Mouse (Mus musculus): ENCODE measurements around the gene Hist1h2ao.
"Not testable (repeated sequence)": the region's sequence is repeated elsewhere in the genome, so short reads cannot be mapped to it uniquely, and the experiment has no call there.

The Hist1h2ao gene

DNA sequence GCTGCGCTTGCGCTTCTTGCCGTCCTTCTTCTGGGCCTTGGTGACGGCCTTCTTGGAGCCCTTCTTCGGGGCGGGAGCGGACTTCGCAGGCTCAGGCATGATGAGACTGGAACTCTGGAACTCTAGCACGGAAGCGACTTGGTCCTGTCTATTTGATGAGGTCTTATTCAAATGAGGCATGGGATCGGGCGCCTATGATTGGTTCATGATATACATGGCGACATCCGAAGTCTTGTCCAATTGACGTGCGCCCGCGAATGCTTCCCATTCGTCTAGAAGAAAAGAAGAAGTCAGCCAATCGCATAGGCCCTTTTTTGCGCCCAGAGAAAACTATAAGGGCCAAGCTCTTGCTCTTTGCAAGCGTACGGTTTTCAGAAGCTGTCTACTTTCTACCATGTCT is at the start of gene Hist1h2ao, which contains the start of gene Hist1h2bq:
Hist1h2ao (plus strand) TSS at position 393 of the 400 bp plus-strand sequence.
Hist1h2bq (minus strand) TSS at position 125 of the 400 bp plus-strand sequence.
- not testable (repeated sequence) for DNase-seq (ENCODE audit: low read depth, low spot score)

DNA sequence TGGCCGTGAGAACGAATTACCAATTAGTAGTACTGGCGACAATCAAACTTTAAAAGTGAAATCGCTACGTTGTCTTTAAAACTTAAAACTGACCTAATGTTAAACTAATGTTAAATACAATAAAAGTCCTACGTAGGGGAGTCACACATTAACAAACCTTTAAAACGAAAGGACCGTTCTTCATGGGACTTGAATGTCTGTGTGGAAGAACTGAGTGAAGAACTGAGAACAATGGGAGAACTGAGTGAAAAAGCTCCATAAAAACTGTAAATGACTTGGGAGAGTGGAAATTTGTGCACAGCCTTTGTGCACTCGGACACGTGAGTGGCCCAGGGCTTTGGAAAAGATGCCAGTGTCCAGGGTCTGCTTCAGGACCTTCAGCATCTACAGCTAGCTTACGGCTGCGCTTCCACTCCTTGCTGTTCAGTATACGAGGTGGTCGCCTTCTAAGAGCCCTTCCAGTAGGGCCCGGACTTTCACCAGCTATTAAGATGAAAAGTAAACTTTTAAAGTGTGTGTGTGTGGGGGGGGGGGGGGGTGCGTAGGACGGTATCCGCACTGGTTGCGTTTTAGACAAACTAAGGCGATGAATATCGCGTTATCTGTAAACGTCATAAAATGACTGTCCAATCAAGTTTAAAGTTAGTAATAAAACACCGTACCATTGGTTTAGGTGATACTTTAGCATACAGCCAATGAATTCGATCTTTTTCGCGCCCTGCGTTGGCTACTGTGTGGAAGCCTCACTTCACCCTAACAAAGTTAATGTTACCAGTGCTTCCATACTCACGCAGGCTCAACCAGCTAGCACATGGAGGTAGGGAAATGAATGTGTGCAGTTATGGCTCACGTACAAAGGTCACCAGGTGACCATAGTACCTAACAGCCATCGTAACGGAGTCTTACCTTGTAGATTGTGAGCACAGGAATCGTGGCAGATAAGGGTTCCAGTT is 31.2 kb upstream of the Hist1h2ao start:
- peak; percentile 94 for DNase-seq (ENCODE audit: low read depth, low spot score)

DNA sequence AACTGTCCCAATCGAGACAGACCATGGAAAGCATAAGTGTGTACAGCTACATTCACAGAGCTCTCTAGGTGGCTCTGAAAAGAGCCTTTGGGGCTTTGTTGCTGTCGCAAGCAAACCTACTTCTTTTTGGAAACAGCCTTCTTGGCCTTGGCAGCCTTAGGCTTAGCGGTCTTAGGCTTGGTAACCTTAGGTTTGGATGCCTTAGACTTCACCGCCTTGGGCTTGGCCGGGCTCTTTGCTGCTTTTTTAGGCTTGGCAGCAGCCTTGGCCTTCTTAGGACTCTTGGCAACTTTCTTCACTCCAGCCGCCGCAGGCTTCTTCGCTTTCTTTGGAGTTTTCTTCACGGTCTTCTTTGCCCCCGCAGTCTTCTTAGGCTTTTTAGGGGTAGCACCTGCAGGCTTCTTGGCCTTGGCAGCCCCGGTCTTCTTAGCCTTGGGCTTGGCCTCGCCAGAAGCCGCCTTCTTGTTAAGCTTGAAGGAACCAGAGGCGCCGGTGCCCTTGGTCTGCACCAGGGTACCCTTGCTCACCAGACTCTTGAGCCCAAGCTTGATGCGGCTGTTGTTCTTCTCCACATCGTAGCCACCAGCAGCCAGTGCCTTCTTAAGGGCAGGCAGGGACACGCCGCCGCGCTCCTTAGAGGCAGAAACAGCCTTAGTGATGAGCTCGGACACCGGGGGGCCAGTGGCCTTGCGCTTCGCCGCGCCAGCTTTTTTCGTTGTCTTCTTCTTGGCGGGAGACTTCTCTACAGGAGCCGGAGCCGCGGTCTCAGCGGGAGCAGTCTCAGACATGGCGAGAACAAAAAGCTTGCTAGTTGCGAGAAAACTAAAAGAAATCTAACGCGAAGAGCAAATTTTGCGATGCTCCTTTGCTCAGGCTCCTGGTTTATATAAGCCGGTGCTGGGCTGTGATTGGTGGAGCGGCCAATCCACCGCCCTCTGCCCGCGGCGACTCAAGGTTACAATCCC is 30.2 kb upstream of the Hist1h2ao start, which contains the start of gene Hist1h1b:
Hist1h1b (minus strand) TSS at position 859 of the 965 bp plus-strand sequence.
- DNase-seq (ENCODE audit: low read depth, low spot score), result peak; percentile 87

DNA sequence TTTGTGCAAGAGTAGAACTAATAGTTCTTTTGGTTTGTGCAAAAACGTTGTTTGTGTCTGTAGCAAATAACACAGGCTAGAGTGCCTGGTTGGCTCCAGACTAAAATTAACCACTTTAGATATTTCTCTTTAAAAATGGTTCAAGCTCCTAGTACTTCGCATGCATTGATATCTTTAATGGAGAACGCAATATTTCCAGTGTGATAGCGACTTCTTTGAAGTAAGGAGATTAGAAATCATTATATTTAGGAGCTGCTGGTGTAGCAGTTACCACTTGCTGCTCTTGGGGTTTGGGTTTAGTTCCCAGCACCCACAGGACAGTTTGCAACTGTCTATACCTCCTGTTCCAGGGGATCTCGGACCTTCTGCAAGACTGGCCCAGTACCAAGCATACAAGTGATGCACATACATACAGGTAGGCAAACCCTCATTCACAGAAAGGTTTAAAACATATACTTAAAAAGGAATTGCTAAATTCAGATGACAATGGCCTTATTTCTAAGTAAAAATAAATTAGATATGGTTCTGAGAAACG is 29.2 kb upstream of the Hist1h2ao start:
- DNase-seq (ENCODE audit: low read depth, low spot score), result no peak

DNA sequence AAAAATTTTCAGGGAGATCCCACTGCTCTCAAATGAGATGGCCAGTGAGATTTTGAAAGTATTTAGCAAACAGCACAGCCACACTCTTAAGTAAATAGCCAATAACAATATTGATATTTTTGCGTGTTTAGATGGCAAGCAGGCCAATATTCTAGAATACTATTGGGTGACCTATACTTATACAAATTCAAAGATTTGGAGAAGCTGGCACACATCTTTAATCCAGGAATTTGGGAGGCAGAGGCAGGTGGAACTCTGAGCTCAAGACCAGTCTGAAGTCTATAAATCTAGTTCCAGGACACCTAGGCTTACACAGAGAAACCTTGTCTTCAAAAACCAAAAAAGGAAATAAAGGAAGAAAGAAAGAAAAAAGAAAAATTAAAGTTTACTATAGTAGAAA is 28.6 kb upstream of the Hist1h2ao start:
- DNase-seq (ENCODE audit: low read depth, low spot score), result no peak

DNA sequence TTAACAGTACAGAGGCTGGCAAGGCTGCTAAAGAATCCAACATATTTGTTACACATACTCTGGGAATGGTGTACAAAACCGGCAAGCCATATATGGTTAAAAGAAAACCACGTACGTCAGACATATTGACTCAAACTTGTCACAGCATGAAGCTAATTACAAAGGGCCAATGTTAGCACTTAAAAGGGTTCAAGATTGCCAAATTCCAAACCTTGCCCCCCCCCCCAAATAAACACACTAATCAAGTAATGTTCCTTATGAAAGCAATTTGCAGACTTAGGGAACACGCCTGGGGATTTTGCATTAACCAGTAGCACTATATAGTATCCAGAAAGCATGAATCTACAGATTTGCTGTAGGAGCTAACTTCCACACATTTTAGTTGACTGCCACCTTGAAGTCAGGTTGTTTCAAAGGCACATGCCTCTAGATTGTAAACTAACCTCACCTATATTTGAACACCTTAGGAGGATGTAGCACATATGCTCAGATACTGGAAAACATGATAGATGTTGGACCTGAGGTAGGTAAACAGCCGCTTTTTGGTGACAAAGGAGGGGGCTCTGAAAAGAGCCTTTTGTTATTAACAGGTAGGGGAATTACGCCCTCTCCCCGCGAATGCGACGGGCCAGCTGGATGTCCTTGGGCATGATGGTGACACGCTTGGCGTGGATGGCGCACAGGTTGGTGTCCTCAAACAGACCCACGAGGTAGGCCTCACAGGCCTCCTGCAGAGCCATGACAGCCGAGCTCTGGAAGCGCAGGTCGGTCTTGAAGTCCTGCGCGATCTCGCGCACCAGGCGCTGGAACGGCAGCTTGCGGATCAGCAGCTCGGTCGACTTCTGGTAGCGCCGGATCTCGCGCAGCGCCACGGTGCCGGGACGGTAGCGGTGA is 27.7 kb upstream of the Hist1h2ao start:
- DNase-seq (ENCODE audit: low read depth, low spot score), result peak; percentile 78

DNA sequence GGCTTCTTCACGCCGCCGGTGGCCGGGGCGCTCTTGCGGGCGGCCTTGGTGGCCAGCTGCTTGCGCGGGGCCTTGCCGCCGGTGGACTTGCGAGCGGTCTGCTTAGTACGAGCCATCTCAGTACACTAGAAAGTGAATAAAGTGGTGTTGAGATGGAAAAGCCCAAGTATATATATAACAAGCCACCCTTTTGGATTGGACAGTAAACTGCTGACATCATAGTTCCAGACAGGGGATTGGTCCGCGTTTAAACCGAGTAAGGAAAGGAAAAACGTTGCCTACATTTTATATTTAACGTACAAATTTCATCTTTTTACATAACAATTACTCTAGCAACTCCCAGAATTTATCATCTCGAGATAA is 27.0 kb upstream of the Hist1h2ao start, which contains the start of gene Hist1h3i:
Hist1h3i (minus strand) TSS at position 116 of the 363 bp plus-strand sequence.
- peak; percentile 93 for DNase-seq (ENCODE audit: low read depth, low spot score)

DNA sequence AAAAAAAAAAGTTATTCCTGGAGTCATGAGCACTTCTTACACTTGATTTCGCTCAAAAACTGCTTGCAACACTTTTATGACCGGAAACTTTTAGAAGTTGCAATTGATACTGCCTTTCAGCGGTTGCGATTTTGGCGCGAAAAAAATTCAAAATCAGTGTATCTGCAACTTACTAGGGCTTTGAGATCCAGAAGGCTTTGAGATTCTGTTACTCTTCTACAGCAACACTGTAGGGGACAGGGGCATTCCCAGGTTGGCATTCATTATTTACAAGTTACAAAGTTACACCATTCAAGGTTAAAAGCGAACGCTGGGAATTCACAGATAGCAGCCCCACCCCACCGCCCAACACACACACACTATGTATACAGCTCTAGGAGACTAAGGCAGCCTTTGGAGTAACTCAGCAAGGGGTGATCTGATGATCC is 26.5 kb upstream of the Hist1h2ao start:
- peak; percentile 82 for DNase-seq (ENCODE audit: low read depth, low spot score)

DNA sequence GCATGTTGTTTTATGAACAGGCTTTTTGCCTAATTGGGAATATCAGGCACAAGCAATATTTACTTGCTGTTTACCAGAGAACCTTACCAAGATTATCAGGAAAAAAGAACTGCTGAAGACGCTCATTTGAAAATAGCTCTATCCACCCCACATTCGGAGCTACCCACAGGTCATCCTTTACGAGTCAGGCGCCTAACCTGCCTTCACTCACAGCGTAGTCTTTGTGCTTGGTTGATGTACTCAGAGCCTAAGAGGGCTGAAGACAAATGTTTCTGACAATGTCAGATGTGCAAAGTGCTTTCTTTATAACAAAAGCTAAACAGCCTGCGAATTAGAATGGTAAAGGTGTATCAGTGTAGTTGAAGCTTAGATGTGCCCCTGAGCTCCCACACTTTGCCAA is 26.0 kb upstream of the Hist1h2ao start:
- no peak for DNase-seq (ENCODE audit: low read depth, low spot score)

DNA sequence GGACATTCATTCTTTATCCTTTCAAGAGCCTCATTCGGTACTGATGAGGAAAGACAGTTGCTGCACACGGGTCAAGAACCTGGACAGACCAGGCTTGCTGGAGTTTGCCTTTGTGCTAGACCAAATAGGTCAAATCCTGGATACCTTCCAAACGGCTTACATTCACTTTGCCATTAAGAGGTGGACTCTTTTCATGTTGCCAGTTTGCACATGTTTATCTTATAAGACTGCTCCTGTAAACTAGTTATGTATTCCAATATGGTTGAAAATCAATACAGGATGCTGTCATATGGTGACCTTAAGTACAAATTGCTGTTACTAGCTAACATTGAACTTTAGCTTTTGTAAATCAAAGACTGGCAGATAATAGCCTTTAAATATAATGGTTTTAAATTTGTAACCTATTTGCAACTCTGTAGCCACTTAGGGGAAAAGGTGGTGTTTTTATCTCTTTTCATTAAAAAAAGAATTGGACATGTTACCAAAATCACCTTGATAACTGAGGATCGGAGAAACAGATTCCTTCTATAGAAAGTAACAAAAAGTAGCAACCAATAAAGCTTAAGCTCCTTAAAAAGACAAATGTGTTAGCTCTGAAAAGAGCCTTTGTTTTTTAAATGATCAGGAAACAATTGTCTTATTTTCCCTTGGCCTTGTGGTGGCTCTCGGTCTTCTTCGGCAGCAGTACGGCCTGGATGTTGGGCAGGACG is 23.9 kb upstream of the Hist1h2ao start:
- peak; percentile 72 for DNase-seq (ENCODE audit: low read depth, low spot score)

DNA sequence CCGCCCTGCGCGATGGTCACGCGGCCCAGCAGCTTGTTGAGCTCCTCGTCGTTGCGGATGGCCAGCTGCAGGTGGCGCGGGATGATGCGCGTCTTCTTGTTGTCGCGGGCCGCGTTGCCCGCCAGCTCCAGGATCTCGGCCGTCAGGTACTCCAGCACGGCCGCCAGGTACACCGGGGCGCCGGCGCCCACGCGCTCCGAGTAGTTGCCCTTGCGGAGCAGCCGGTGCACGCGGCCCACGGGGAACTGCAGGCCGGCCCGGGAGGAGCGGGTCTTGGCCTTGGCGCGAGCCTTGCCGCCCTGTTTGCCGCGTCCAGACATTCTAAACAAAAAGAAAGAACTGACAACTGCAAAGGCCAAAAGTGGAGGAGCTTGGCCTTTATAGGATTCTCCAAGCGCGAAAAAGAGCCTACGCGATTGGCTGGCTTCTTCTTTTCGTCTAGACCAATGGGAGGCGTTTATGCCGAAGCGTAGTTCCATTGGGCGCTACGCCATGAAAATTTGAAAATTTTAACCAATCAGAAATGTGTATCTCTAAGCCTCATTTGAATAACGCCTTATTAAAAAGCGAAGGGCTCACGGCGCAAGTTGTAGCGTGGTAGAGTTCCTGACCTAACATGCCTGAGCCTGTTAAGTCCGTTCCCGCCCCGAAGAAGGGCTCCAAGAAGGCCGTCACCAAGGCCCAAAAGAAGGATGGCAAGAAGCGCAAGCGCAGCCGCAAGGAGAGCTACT is 23.2 kb upstream of the Hist1h2ao start, which contains the start of the genes Hist1h2an and Hist1h2bp:
Hist1h2an (minus strand) TSS at position 320 of the 731 bp plus-strand sequence.
Hist1h2bp (plus strand) TSS at position 563 of the 731 bp plus-strand sequence.
- DNase-seq (ENCODE audit: low read depth, low spot score), result peak; percentile 99

DNA sequence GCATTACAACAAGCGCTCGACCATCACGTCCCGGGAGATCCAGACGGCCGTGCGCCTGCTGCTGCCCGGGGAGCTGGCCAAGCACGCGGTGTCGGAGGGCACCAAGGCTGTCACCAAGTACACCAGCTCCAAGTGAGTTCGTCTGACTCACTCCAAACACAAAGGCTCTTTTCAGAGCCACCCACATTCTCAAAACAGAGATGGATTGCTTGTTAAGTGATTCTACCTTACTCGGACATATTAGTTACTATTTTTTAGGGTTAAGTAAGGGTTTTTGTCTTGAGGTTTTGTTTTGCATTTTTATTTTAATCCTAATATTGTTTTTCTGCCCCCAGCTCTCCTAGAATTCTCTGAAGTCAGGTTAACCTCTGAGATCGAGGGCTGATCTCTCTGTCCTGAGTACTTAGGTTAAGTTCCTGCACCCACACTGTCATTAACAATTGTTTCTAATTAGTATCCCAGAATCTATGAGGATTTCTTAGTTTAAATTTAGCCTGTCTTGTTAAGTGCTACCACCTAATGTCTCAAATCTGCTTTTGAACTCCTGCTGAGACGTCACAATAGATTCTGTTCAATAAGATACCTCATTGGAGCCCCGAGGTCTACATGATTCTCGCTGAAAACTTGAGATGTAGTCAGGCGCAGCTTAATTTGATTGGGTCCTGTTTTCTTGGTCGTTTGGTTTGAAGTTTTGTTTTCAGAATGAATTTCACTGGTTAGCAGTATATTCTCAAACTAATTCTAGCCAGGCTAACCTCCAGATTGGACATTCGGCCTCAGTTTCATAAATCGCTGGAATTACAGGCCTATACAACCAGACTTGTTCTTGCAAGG is 22.3 kb upstream of the Hist1h2ao start:
- DNase-seq (ENCODE audit: low read depth, low spot score), result peak; percentile 70

DNA sequence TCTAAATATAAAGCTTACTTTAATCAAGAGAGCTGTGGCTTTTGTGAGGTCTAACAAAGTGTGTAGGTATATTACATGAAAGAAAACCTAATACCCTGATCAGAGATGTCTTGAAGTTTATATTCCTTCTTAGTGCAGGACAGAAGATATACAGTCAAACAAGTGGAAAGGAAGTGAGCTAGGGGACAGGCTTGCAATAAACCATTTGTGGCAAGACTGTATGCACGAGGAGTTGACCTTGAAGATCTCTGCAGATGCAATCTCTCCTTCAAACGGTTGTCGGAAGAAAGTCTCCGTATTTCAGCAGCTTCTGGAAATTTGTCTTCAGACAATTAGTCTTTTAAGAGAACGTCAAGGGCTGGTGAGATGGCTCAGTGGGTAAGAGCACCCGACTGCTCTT is 20.3 kb upstream of the Hist1h2ao start:
- peak; percentile 42 for DNase-seq (ENCODE audit: low read depth, low spot score)

DNA sequence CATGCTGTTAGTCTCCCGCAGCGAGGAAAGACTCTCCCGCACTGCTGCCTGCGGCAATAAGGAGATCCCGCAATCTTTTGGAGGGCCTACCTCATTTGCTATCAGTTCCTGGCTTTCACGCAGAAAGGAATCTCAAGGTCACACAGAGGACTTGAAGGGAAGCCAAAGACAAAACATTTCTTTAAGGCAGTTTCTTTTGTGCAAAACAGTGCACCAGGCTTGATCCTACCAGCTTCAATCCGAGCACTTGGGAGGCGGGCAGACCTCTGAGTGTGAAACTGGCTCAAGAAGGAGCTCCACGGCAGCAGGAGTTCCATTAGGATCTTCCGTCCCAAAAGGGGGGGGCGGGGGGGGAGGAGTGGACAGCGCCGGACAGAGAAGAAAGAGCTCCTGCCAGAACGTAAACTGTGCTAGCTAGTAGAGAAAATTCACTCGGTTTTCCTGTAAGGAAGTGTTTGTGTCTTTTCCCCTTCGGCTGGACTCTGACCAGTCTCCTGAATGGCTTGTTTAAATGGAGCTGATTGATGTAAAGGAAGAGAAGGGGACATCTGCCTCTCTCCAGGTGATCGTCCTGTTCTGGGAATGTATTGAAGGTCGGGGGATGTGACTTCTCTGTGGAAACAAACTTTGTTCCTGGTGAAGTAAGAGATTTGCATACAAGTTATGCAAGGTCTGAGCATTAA is 19.5 kb upstream of the Hist1h2ao start:
- DNase-seq (ENCODE audit: low read depth, low spot score), result peak; percentile 93

DNA sequence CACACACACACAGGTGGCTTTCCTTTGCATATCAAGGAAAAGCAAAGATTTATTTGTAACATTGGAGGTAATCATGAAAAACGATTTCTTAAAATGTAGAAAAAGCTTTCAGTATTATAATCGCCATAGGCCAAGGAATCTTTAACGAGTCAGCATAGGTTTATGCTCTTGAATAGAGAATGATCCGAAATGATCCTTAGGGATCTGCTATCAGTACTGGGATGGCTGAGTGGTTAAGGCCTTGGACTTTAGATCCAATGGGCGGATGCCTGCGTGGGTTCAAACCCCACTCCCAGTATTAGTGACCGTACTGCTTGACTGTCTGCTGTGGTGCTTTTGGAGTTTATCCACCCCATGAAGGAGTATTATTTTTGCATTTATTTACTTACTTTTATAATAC is 14.7 kb upstream of the Hist1h2ao start:
- DNase-seq (ENCODE audit: low read depth, low spot score), result peak; percentile 71

DNA sequence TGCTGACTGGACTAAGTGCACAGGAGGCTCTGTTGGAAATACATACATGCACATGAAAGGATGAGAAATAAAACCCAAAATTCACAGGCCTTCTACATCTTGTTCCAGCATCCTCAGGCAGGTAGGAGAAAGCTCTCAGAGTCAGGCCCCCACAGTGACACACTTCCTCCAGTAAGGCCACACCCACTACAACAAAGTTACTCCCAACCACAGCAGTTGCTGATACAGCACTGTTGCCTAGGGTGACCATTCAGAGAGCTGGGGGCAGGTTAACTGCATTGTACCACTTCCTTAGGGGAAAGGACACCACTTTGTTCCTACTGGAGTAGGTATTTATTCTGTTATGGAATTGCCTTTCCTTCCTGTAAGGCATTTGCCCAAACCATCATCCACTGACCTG is 13.1 kb upstream of the Hist1h2ao start:
- DNase-seq (ENCODE audit: low read depth, low spot score), result not testable (repeated sequence)

DNA sequence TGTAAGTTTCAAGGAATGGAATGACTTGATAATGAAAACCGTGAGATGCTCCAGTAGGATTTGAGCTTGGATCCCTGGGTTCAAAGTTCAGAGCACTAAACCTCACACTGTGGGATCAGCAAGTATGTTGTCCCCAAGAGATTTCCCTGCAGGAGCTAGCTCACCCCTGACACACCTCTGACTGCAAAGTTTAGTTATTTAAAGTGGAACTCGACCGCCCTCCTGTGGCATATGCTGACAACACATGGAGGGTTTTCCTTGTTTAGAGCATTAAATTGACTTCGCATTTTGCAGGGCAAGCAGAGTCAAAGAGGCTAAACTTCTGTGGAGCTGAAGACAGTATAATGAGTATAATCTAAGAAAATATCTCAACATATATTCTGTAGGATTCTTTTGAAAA is 7.2 kb upstream of the Hist1h2ao start:
- not testable (repeated sequence) for DNase-seq (ENCODE audit: low read depth, low spot score)

Measured in R1 (cell line).